ENCODE assay signal across 8 mouse cellular contexts in genomic region chr2:156126992-156127391, GRCm38 (mm10). TPM values are rescaled to one million over a fixed set of nuclear protein-coding genes. Genes with fewer than 3 reads are reported as not detected.
DNase-seq lines count a peak whose midpoint lies in the region; ATAC-seq lines count a peak whose summit lies in the region.

TSS of gene Gm28036 (minus strand) at chr2:156127092.

- no peak within 1 kb of the TSS for H3K4me3 ChIP-seq in embryonic facial prominence, embryonic 11.5 days (ENCODE audit: low read depth, low read length)
- H3K4me3 ChIP-seq in hindbrain, embryonic 13.5 days = no peak within 1 kb of the TSS
- no peak within 1 kb of the TSS for H3K4me3 ChIP-seq in midbrain, embryonic 14.5 days (replicated peaks; ENCODE audit: low read depth, low read length)

- H3K27me3 ChIP-seq in embryonic facial prominence, embryonic 11.5 days (ENCODE audit: control insufficient read depth, insufficient read depth, low read length) = no peaks in the 10 kb centered on the region
- H3K27me3 ChIP-seq in hindbrain, embryonic 13.5 days = no peaks in the 10 kb centered on the region
- no peaks in the 10 kb centered on the region for H3K27me3 ChIP-seq in midbrain, embryonic 14.5 days (ENCODE audit: control insufficient read depth, insufficient read depth, low read length)

- ATAC-seq in embryonic facial prominence, embryonic 11.5 days (replicated peaks; ENCODE audit: insufficient number of reproducible peaks, low FRiP score, low TSS enrichment, low read depth) = no peak
- no peak for ATAC-seq in hindbrain, embryonic 13.5 days (ENCODE audit: low FRiP score)
- ATAC-seq in midbrain, embryonic 14.5 days (ENCODE audit: low FRiP score, low TSS enrichment) = no peak

- no peaks in the 10 kb centered on the region for H3K36me3 ChIP-seq in embryonic facial prominence, embryonic 11.5 days (replicated peaks; ENCODE audit: control insufficient read depth, insufficient read depth, low read depth, low read length)
- peaks cover 59% of the 10 kb centered on the region for H3K36me3 ChIP-seq in hindbrain, embryonic 13.5 days
- H3K36me3 ChIP-seq in midbrain, embryonic 14.5 days (ENCODE audit: control insufficient read depth, insufficient read depth, low read length) = peaks cover 26% of the 10 kb centered on the region

- no peaks in the 10 kb centered on the region for H3K4me1 ChIP-seq in embryonic facial prominence, embryonic 11.5 days (ENCODE audit: control insufficient read depth, insufficient read depth, low read length)
- H3K4me1 ChIP-seq in hindbrain, embryonic 13.5 days (replicated peaks) = no peaks in the 10 kb centered on the region
- H3K4me1 ChIP-seq in midbrain, embryonic 14.5 days (ENCODE audit: control insufficient read depth, insufficient read depth, low read length) = no peaks in the 10 kb centered on the region

- DNase-seq in layer of hippocampus, adult 18-20 months (ENCODE audit: low spot score in 2 of 2) = no peak
- no peak for DNase-seq in layer of hippocampus, adult 11-12 months (ENCODE audit: low spot score)
- DNase-seq in embryonic facial prominence, embryonic 11.5 days (ENCODE audit: low spot score) = no peak
- DNase-seq in midbrain, embryonic 14.5 days = no peak
- DNase-seq in right cerebral cortex, postnatal 25 days = no peak
- no peak for DNase-seq in lung, adult 18-20 months
- no peak for DNase-seq in spleen, adult 12 weeks (ENCODE audit: low spot score)

- no peak within 1 kb of the TSS for H3K9ac ChIP-seq in embryonic facial prominence, embryonic 11.5 days (replicated peaks; ENCODE audit: low read length)
- no peak within 1 kb of the TSS for H3K9ac ChIP-seq in hindbrain, embryonic 13.5 days
- no peak within 1 kb of the TSS for H3K9ac ChIP-seq in midbrain, embryonic 14.5 days (replicated peaks; ENCODE audit: low read length)

- H3K4me2 ChIP-seq in embryonic facial prominence, embryonic 11.5 days (ENCODE audit: low read depth, low read length) = no peak within 1 kb of the TSS
- H3K4me2 ChIP-seq in hindbrain, embryonic 13.5 days = no peak within 1 kb of the TSS
- H3K4me2 ChIP-seq in midbrain, embryonic 14.5 days (ENCODE audit: low read length) = no peak within 1 kb of the TSS

- H3K27ac ChIP-seq in embryonic facial prominence, embryonic 11.5 days (replicated peaks; ENCODE audit: low read depth, low read length) = no peak within 1 kb of the TSS
- no peak within 1 kb of the TSS for H3K27ac ChIP-seq in hindbrain, embryonic 13.5 days
- H3K27ac ChIP-seq in midbrain, embryonic 14.5 days (replicated peaks; ENCODE audit: low read depth, low read length) = no peak within 1 kb of the TSS

- no peaks in the 10 kb centered on the region for H3K9me3 ChIP-seq in embryonic facial prominence, embryonic 11.5 days (replicated peaks; ENCODE audit: control insufficient read depth, low read length)
- no peaks in the 10 kb centered on the region for H3K9me3 ChIP-seq in hindbrain, embryonic 13.5 days
- no peaks in the 10 kb centered on the region for H3K9me3 ChIP-seq in midbrain, embryonic 14.5 days (ENCODE audit: control insufficient read depth, low read length)

- 96% methylated on average over 5 of the region's 5 CpGs for WGBS in embryonic facial prominence, embryonic 11.5 days
- WGBS in hindbrain, embryonic 13.5 days = 96% methylated on average over 5 of the region's 5 CpGs
- WGBS in midbrain, embryonic 14.5 days = 97% methylated on average over 5 of the region's 5 CpGs

RNA-seq across cellular contexts. Expression of gene Gm28036, which starts in this region (rescaled TPM):
- total RNA-seq in layer of hippocampus, adult 18-20 months (2021) = 10 to 100 TPM; 23.3 to 26.4 TPM
- polyA plus RNA-seq in embryonic facial prominence, embryonic 11.5 days (2014; fragmentation: Nextera tagmentation; extraction: Ambion mirVana) = 20.1 and 23.8 TPM in 2 replicates
- polyA plus RNA-seq in hindbrain, embryonic 13.5 days (2015; fragmentation: Nextera tagmentation; extraction: Ambion mirVana) = 21.6 and 24.1 TPM in 2 replicates
- 5.8 and 19.2 TPM in 2 replicates for polyA plus RNA-seq in midbrain, embryonic 14.5 days (2014; fragmentation: Nextera tagmentation; extraction: Ambion mirVana)
